Mouse (Mus musculus) adrenal gland, postnatal 36 days (tissue): ENCODE measurements around the gene Trmt13. TPM values are rescaled to one million over a fixed set of nuclear protein-coding genes. Genes with fewer than 3 reads are reported as not detected.
"Not testable (repeated sequence)": the region's sequence is repeated elsewhere in the genome, so short reads cannot be mapped to it uniquely, and the experiment has no call there.

Experiments used
- DNase-seq, 2 experiments: peaks; one replicate each; pipeline ENCODE4 v3.0.0; 2021; ENCODE audit warnings: mixed read lengths in 1 of 2
- long read RNA-seq, 2 experiments: library from polyadenylated mRNA; stranded (forward); transcript quantifications; one replicate each; pipeline ENCODE4 v2.0.0; 2021; ENCODE audit warnings: borderline sequencing depth in 2 of 2
- total RNA-seq, 2 experiments: library from RNA; stranded (reverse); gene quantifications; 2 replicates each; pipeline ENCODE4 v1.2.3; 2021

The Trmt13 gene
- 10 to 100 TPM; 11.3 to 14.7 TPM for total RNA-seq
- long read RNA-seq, experiment 1, partial matches to known transcripts: 1 of 7 reads
- long read RNA-seq, experiment 1, other reads (novel, unspliced or antisense): 5 of 7 reads
- long read RNA-seq, experiment 2, partial matches to known transcripts: 1 of 3 reads
- long read RNA-seq, experiment 2, other reads (novel, unspliced or antisense): 2 of 3 reads

GRCm38 (mm10) chr3:116614295-116614892, at the start of gene Trmt13:
Trmt13 (minus strand) TSS chr3:116614587.
- DNase-seq: no peak

- DNase-seq: peak; percentile 100
Measured at GRCm38 (mm10) chr3:116662463-116662863, 48.1 kb upstream of the Trmt13 start, which contains the start of gene Mfsd14a. Mfsd14a (minus strand) TSS chr3:116662677.

GRCm38 (mm10) chr3:116661870-116662414, 47.6 kb upstream of the Trmt13 start:
- DNase-seq: peak in 1 of 2 experiments; percentile 75

- no peak for DNase-seq
Measured at GRCm38 (mm10) chr3:116661288-116661869, 47.0 kb upstream of the Trmt13 start.

GRCm38 (mm10) chr3:116659856-116660430, 45.6 kb upstream of the Trmt13 start:
- DNase-seq: no peak

- no peak for DNase-seq
Measured at GRCm38 (mm10) chr3:116658928-116659565, 44.7 kb upstream of the Trmt13 start.

- no peak for DNase-seq
Measured at GRCm38 (mm10) chr3:116656184-116656965, 42.0 kb upstream of the Trmt13 start.

GRCm38 (mm10) chr3:116654051-116654450, 39.7 kb upstream of the Trmt13 start:
- DNase-seq: not testable (repeated sequence)

- no peak for DNase-seq
Measured at GRCm38 (mm10) chr3:116653278-116653945, 39.0 kb upstream of the Trmt13 start.

- DNase-seq: no peak
Measured at GRCm38 (mm10) chr3:116652033-116652446, 37.7 kb upstream of the Trmt13 start.

- no peak for DNase-seq
Measured at GRCm38 (mm10) chr3:116650698-116651097, 36.3 kb upstream of the Trmt13 start.

- no peak for DNase-seq
Measured at GRCm38 (mm10) chr3:116648805-116649204, 34.4 kb upstream of the Trmt13 start.

- no peak for DNase-seq
Measured at GRCm38 (mm10) chr3:116646387-116646786, 32.0 kb upstream of the Trmt13 start.

GRCm38 (mm10) chr3:116642373-116642772, 28.0 kb upstream of the Trmt13 start:
- DNase-seq: no peak

GRCm38 (mm10) chr3:116641811-116642371, 27.5 kb upstream of the Trmt13 start:
- DNase-seq: no peak

- DNase-seq: no peak
Measured at GRCm38 (mm10) chr3:116640024-116640423, 25.6 kb upstream of the Trmt13 start.

- no peak for DNase-seq
Measured at GRCm38 (mm10) chr3:116638572-116638971, 24.2 kb upstream of the Trmt13 start.

- no peak for DNase-seq
Measured at GRCm38 (mm10) chr3:116637693-116638476, 23.5 kb upstream of the Trmt13 start.

- no peak for DNase-seq
Measured at GRCm38 (mm10) chr3:116635799-116636198, 21.4 kb upstream of the Trmt13 start.

GRCm38 (mm10) chr3:116634853-116635252, 20.5 kb upstream of the Trmt13 start:
- DNase-seq: no peak
